Mouse (Mus musculus) liver, adult 2 months (tissue): ENCODE results near the gene Cd300ld.
"Not testable (repeated sequence)": the region's sequence is repeated elsewhere in the genome, so short reads cannot be mapped to it uniquely, and the experiment has no call there.

Experiments used
- CTCF ChIP-seq: fragments of 200-500 bp; IDR thresholded peaks from 2 replicates; pipeline ENCODE4 v1.5.1; 2011; ENCODE audit warnings: low read depth, low read length, control low read depth
- POLR2A ChIP-seq: fragments of 200-500 bp; IDR thresholded peaks from 2 replicates; pipeline ENCODE4 v1.6.1; 2011; ENCODE audit warnings: low read length, control low read depth; ENCODE audit not compliant: insufficient read depth; ENCODE audit errors: extremely low read depth

- TF ChIP-seq CTCF, POLR2A: not testable (repeated sequence)
These were observed 47.9 kb upstream of the Cd300ld start, which contains the start of gene Cd300ld5 for GRCm38 (mm10) chr11:115037669-115038068.
